Mouse (Mus musculus): Measurements from ENCODE around the gene Palm2.

DNA sequence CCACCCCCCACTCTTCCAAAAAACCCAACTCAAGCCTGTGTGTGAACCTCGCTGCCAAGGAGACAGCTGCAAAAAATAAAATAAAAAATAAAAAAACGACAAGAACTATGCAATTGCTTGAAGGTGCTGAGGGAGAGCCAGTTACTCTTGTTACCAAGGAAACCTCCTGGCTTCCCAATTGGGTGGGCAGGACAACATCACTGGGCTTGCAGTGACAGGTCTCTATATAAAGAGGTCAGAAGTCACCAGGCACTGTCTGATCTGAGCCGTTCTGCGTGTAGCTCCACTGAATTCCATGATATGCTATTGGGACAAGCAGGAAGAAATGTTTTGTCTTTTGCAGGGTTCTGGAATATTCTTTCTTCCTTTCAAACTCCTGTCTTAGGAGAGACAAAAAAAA lies 282.7 kb downstream of the Palm2 start:
- TF ChIP-seq HCFC1 (IDR thresholded peaks at IDR 0.05; ENCODE audit: borderline replicate concordance, insufficient read depth, low read length) (no peak), ZNF384 (IDR thresholded peaks at IDR 0.05; ENCODE audit: low read depth, low read length) (no peak)
